Mouse (Mus musculus): ENCODE measurements at regions not wholly inside any gene's neighbourhood (a gene's known extent, or its start where the extent isn't known, plus 50 kb on each side); places are given as distances from the start of the nearest gene placed in this dataset.
"Not testable (repeated sequence)": the region's sequence is repeated elsewhere in the genome, so short reads cannot be mapped to it uniquely, and the experiment has no call there.

GRCm38 (mm10) chr13:107573499-107574355, 470.5 kb upstream of the Smim15 start:
- TF ChIP-seq TAL1 (IDR thresholded peaks at IDR 0.05; ENCODE audit: low read length) (no peak), GATA1 (IDR thresholded peaks at IDR 0.05; ENCODE audit: low read length) (no peak)
- Histone ChIP-seq H3K4me1 (ENCODE audit: control insufficient read depth) (peaks cover 38% of the 10 kb centered on the region), H3K27me3 (ENCODE audit: control insufficient read depth) (no peaks in the 10 kb centered on the region), H3K4me3 (replicated peaks) (no peak overlapping the region), H3K36me3 (ENCODE audit: control insufficient read depth) (no peaks in the 10 kb centered on the region), H3K9me3 (ENCODE audit: control insufficient read depth, low read length) (no peaks in the 10 kb centered on the region)

- Histone ChIP-seq H3K9me3 (ENCODE audit: control insufficient read depth, low read length) (no peaks in the 10 kb centered on the region), H3K27me3 (ENCODE audit: control insufficient read depth) (no peaks in the 10 kb centered on the region), H3K36me3 (ENCODE audit: control insufficient read depth) (no peaks in the 10 kb centered on the region), H3K4me3 (replicated peaks) (no peak overlapping the region), H3K4me1 (ENCODE audit: control insufficient read depth) (peaks cover 19% of the 10 kb centered on the region)
- TF ChIP-seq GATA1 (IDR thresholded peaks at IDR 0.05; ENCODE audit: low read length), result no peak
- no peak for TF ChIP-seq TAL1 (IDR thresholded peaks at IDR 0.05; ENCODE audit: low read length)
Measured at GRCm38 (mm10) chr13:107571539-107571938, 472.7 kb upstream of the Smim15 start.

GRCm38 (mm10) chr13:107569477-107569876, 474.8 kb upstream of the Smim15 start:
- Histone ChIP-seq H3K27me3 (ENCODE audit: control insufficient read depth) (no peaks in the 10 kb centered on the region), H3K36me3 (ENCODE audit: control insufficient read depth) (no peaks in the 10 kb centered on the region), H3K4me3 (replicated peaks) (no peak overlapping the region), H3K9me3 (ENCODE audit: control insufficient read depth, low read length) (no peaks in the 10 kb centered on the region), H3K4me1 (ENCODE audit: control insufficient read depth) (peaks cover 10% of the 10 kb centered on the region)
- no peak for TF ChIP-seq GATA1 (IDR thresholded peaks at IDR 0.05; ENCODE audit: low read length)

DNA sequence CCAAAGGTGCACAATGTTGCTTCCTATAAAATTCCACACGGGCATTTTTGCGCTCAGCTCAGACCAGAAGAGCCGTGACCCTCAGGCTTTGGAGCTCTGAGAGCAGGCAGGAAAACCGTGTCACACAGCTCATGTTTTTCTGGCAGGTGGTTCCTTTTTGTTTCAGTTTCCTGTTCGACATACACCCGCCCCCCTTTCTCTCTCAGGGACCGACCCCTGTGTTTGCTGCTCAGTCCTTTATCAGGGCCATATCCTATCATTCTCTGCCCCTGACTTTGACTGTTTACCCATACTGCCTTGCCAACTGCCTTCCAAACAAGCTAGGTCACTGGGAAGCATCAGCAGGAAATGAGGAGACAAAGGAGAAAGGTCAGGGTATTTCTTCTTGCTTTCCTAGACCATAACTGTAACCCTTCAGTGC, 475.5 kb upstream of the Smim15 start:
- Histone ChIP-seq H3K9me3 (ENCODE audit: control insufficient read depth, low read length) (no peaks in the 10 kb centered on the region), H3K27me3 (ENCODE audit: control insufficient read depth) (no peaks in the 10 kb centered on the region), H3K4me3 (replicated peaks) (no peak overlapping the region), H3K36me3 (ENCODE audit: control insufficient read depth) (no peaks in the 10 kb centered on the region), H3K4me1 (ENCODE audit: control insufficient read depth) (peaks cover 3% of the 10 kb centered on the region)
- TF ChIP-seq TAL1 (IDR thresholded peaks at IDR 0.05; ENCODE audit: low read length), result no peak
- TF ChIP-seq GATA1 (IDR thresholded peaks at IDR 0.05; ENCODE audit: low read length), result no peak

GRCm38 (mm10) chr13:107562463-107562862, 481.8 kb upstream of the Smim15 start:
- H3K4me3 ChIP-seq (replicated peaks), result no peak overlapping the region
- H3K36me3 ChIP-seq (ENCODE audit: control insufficient read depth), result no peaks in the 10 kb centered on the region
- no peaks in the 10 kb centered on the region for H3K9me3 ChIP-seq (ENCODE audit: control insufficient read depth, low read length)
- no peaks in the 10 kb centered on the region for H3K4me1 ChIP-seq (ENCODE audit: control insufficient read depth)
- H3K27me3 ChIP-seq (ENCODE audit: control insufficient read depth), result no peaks in the 10 kb centered on the region
- TF ChIP-seq GATA1 (IDR thresholded peaks at IDR 0.05; ENCODE audit: low read length) (no peak), TAL1 (IDR thresholded peaks at IDR 0.05; ENCODE audit: low read length) (no peak)

- no peak for TF ChIP-seq GATA1 (IDR thresholded peaks at IDR 0.05; ENCODE audit: low read length)
- no peak for TF ChIP-seq TAL1 (IDR thresholded peaks at IDR 0.05; ENCODE audit: low read length)
- Histone ChIP-seq H3K27me3 (ENCODE audit: control insufficient read depth) (no peaks in the 10 kb centered on the region), H3K4me3 (replicated peaks) (no peak overlapping the region), H3K4me1 (ENCODE audit: control insufficient read depth) (no peaks in the 10 kb centered on the region), H3K9me3 (ENCODE audit: control insufficient read depth, low read length) (no peaks in the 10 kb centered on the region), H3K36me3 (ENCODE audit: control insufficient read depth) (no peaks in the 10 kb centered on the region)
Measured at GRCm38 (mm10) chr13:107561529-107561928, 482.7 kb upstream of the Smim15 start.

DNA sequence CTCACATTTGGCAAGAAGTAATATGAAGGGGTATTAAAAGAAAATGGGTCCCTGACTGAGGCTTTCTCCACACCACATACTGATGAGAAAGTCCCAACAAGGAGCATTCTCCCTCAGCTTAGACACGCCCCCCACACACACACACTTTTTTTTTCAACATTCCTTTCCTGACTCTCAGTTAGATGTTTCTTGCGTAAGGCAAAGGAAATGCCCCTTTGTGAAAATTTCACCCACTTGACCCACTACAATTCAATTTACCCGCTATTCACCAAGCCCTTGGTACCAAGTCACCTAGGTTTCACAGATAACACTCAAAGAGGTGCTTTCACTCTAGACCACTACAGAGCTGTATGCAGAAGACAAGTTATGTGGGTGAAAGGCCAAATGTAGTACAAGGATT, 488.3 kb upstream of the Smim15 start:
- H3K4me1 ChIP-seq (ENCODE audit: control insufficient read depth), result no peaks in the 10 kb centered on the region
- H3K36me3 ChIP-seq (ENCODE audit: control insufficient read depth), result no peaks in the 10 kb centered on the region
- TF ChIP-seq GATA1 (IDR thresholded peaks at IDR 0.05; ENCODE audit: low read length) (no peak), TAL1 (IDR thresholded peaks at IDR 0.05; ENCODE audit: low read length) (no peak)
- H3K4me3 ChIP-seq (replicated peaks), result no peak overlapping the region
- no peaks in the 10 kb centered on the region for H3K9me3 ChIP-seq (ENCODE audit: control insufficient read depth, low read length)
- no peaks in the 10 kb centered on the region for H3K27me3 ChIP-seq (ENCODE audit: control insufficient read depth)

- H3K4me1 ChIP-seq (ENCODE audit: control insufficient read depth), result no peaks in the 10 kb centered on the region
- TF ChIP-seq GATA1 (IDR thresholded peaks at IDR 0.05; ENCODE audit: low read length) (no peak), TAL1 (IDR thresholded peaks at IDR 0.05; ENCODE audit: low read length) (no peak)
- H3K36me3 ChIP-seq (ENCODE audit: control insufficient read depth), result no peaks in the 10 kb centered on the region
- H3K9me3 ChIP-seq (ENCODE audit: control insufficient read depth, low read length), result no peaks in the 10 kb centered on the region
- no peaks in the 10 kb centered on the region for H3K27me3 ChIP-seq (ENCODE audit: control insufficient read depth)
- H3K4me3 ChIP-seq (replicated peaks), result no peak overlapping the region
Measured at GRCm38 (mm10) chr13:107554091-107554490, 490.2 kb upstream of the Smim15 start.

- TF ChIP-seq TAL1 (IDR thresholded peaks at IDR 0.05; ENCODE audit: low read length), result no peak
- TF ChIP-seq GATA1 (IDR thresholded peaks at IDR 0.05; ENCODE audit: low read length), result no peak
- Histone ChIP-seq H3K36me3 (ENCODE audit: control insufficient read depth) (no peaks in the 10 kb centered on the region), H3K27me3 (ENCODE audit: control insufficient read depth) (no peaks in the 10 kb centered on the region), H3K9me3 (ENCODE audit: control insufficient read depth, low read length) (no peaks in the 10 kb centered on the region), H3K4me3 (replicated peaks) (no peak overlapping the region), H3K4me1 (ENCODE audit: control insufficient read depth) (no peaks in the 10 kb centered on the region)
Measured at GRCm38 (mm10) chr13:107552165-107552564, 492.1 kb upstream of the Smim15 start.

GRCm38 (mm10) chr13:107549995-107550394, 494.3 kb upstream of the Smim15 start:
- H3K36me3 ChIP-seq (ENCODE audit: control insufficient read depth); H3K4me1 ChIP-seq (ENCODE audit: control insufficient read depth); H3K27me3 ChIP-seq (ENCODE audit: control insufficient read depth); H3K4me3 ChIP-seq (replicated peaks); H3K9me3 ChIP-seq (ENCODE audit: control insufficient read depth, low read length): not testable (repeated sequence)
